ENCODE assay signal across 38 mouse cellular contexts in genomic region chr5:144070064-144070463, GRCm38 (mm10). TPM values are rescaled to one million over a fixed set of nuclear protein-coding genes. Genes with fewer than 3 reads are reported as not detected.
"Had no signal": no experiment of that assay in that cellular context is flagged by ENCODE, and none has a peak within 500 bp of the region (broad histone marks: within the 10 kb centered on the region; RNA-seq: fewer than 3 reads in every experiment).

No protein-coding gene starts in this region.

- DNase-seq: heart, postnatal 10 days; heart, postnatal 14 days; heart, postnatal 36 days; heart, postnatal 4 days; kidney, adult 11 months; kidney, adult 18-20 months; kidney, adult 2 months; kidney, adult 8-10 months; kidney, adult 9 months; kidney, postnatal 10 days; kidney, postnatal 14 days; kidney, postnatal 25 days; kidney, postnatal 36 days; kidney, postnatal 4 days; layer of hippocampus, adult 9-11 months; layer of hippocampus, postnatal 36 days had no signal

- H3K4me1 ChIP-seq: heart, embryonic 10.5 days; heart, embryonic 12.5 days; heart, embryonic 13.5 days; heart, embryonic 15.5 days; hindbrain, embryonic 10.5 days; hindbrain, embryonic 12.5 days; hindbrain, embryonic 13.5 days; hindbrain, embryonic 15.5 days; intestine, embryonic 15.5 days; kidney, embryonic 15.5 days had no signal

- H3K9ac ChIP-seq: heart, embryonic 12.5 days; heart, embryonic 13.5 days; heart, embryonic 15.5 days; hindbrain, embryonic 13.5 days; hindbrain, embryonic 14.5 days; hindbrain, embryonic 15.5 days; intestine, embryonic 15.5 days; kidney, embryonic 15.5 days had no signal

- H3K27ac ChIP-seq: heart, embryonic 10.5 days; heart, embryonic 13.5 days; heart, embryonic 15.5 days; hindbrain, embryonic 10.5 days; hindbrain, embryonic 12.5 days; hindbrain, embryonic 13.5 days; hindbrain, embryonic 14.5 days; hindbrain, embryonic 15.5 days; hindbrain, postnatal 0 days; intestine, embryonic 15.5 days; kidney, embryonic 15.5 days; kidney, postnatal 0 days; layer of hippocampus, adult 2 months had no signal

- H3K4me3 ChIP-seq: heart, embryonic 10.5 days; heart, embryonic 12.5 days; heart, embryonic 13.5 days; heart, embryonic 15.5 days; hindbrain, embryonic 10.5 days; hindbrain, embryonic 12.5 days; hindbrain, embryonic 13.5 days; hindbrain, embryonic 15.5 days; intestine, embryonic 15.5 days; kidney, embryonic 15.5 days; layer of hippocampus, adult 2 months had no signal

- H3K36me3 ChIP-seq: heart, embryonic 10.5 days; heart, embryonic 12.5 days; heart, embryonic 13.5 days; heart, embryonic 15.5 days; hindbrain, embryonic 10.5 days; hindbrain, embryonic 12.5 days; hindbrain, embryonic 13.5 days; hindbrain, embryonic 15.5 days; intestine, embryonic 15.5 days; kidney, embryonic 15.5 days had no signal

- H3K9me3 ChIP-seq: heart, embryonic 10.5 days; heart, embryonic 13.5 days; heart, embryonic 15.5 days; hindbrain, embryonic 12.5 days; hindbrain, embryonic 15.5 days; intestine, embryonic 15.5 days; kidney, embryonic 15.5 days had no signal

- ATAC-seq: hindbrain, embryonic 16.5 days; hindbrain, postnatal 0 days; inflammation-experienced regulatory T-cells, adult 6 months; intestine, embryonic 15.5 days; intestine, embryonic 16.5 days; intestine, postnatal 0 days had no signal

- H3K4me2 ChIP-seq: heart, embryonic 11.5 days; heart, embryonic 12.5 days; heart, embryonic 13.5 days; heart, embryonic 15.5 days; hindbrain, embryonic 12.5 days; hindbrain, embryonic 13.5 days; hindbrain, embryonic 14.5 days; hindbrain, embryonic 15.5 days; intestine, embryonic 15.5 days; kidney, embryonic 15.5 days had no signal

- H3K27me3 ChIP-seq: heart, embryonic 12.5 days; heart, embryonic 15.5 days; hindbrain, embryonic 12.5 days; hindbrain, embryonic 13.5 days; hindbrain, embryonic 15.5 days; intestine, embryonic 15.5 days; kidney, embryonic 15.5 days had no signal

RNA-seq across cellular contexts. Expression of gene Ocm, which starts 43.6 kb away (rescaled TPM):
- polyA plus RNA-seq: heart, embryonic 11.5 days; heart, embryonic 12.5 days; heart, embryonic 13.5 days; heart, embryonic 14.5 days; heart, embryonic 15.5 days; heart, postnatal 0 days; hindbrain, embryonic 10.5 days; hindbrain, embryonic 12.5 days; hindbrain, embryonic 13.5 days; hindbrain, embryonic 14.5 days; hindbrain, embryonic 15.5 days; inflammation-experienced regulatory T-cells, adult 6 months; intestine, embryonic 14.5 days; intestine, embryonic 15.5 days; intestine, embryonic 16.5 days; intestine, postnatal 0 days; kidney, adult 2 months had no signal
